Mouse (Mus musculus) liver, embryonic 12.5 days (tissue): ENCODE data around the gene Mff. TPM values are rescaled to one million over a fixed set of nuclear protein-coding genes. Genes with fewer than 3 reads are reported as not detected.

Experiments
- ATAC-seq: fragments of 200-750 bp; cut with Nextera tagmentation; 2 replicates; pipeline ENCODE4 v1.8.0; 2017; ENCODE audit warnings: moderate number of reproducible peaks, mild to moderate bottlenecking, moderate library complexity
- H3K27ac ChIP-seq: fragments of 300-500 bp; sonication (generic); 2 replicates; pipeline ENCODE4 v1.5.1; 2016; ENCODE audit warnings: mild to moderate bottlenecking
- H3K27me3 ChIP-seq: fragments of 300-500 bp; sonication (generic); replicated peaks from 2 replicates; pipeline ENCODE4 v1.6.1; 2016; ENCODE audit warnings: mild to moderate bottlenecking, moderate library complexity
- H3K36me3 ChIP-seq: fragments of 300-500 bp; sonication (generic); 2 replicates; pipeline ENCODE4 v1.6.1; 2016; ENCODE audit warnings: mild to moderate bottlenecking, moderate library complexity
- H3K4me1 ChIP-seq: fragments of 300-500 bp; sonication (generic); 2 replicates; pipeline ENCODE4 v1.6.1; 2016
- H3K4me2 ChIP-seq: fragments of 300-500 bp; sonication (generic); 2 replicates; pipeline ENCODE4 v1.6.1; 2016; ENCODE audit warnings: mild to moderate bottlenecking, moderate library complexity
- H3K4me3 ChIP-seq: fragments of 300-500 bp; sonication (generic); 2 replicates; pipeline ENCODE4 v1.5.1; 2016; ENCODE audit warnings: mild to moderate bottlenecking, moderate library complexity
- H3K9ac ChIP-seq: fragments of 300-500 bp; sonication (generic); 2 replicates; pipeline ENCODE4 v1.6.1; 2016; ENCODE audit warnings: mild to moderate bottlenecking, moderate library complexity
- H3K9me3 ChIP-seq: fragments of 300-500 bp; sonication (generic); replicated peaks from 2 replicates; pipeline ENCODE4 v1.6.1; 2016; ENCODE audit warnings: mild to moderate bottlenecking, moderate library complexity
- WGBS: fragments of 180-500 bp; shearing (Covaris S2); methylation state at CpG from one replicate; pipeline ENCODE4 v1.1.7; 2016; ENCODE audit not compliant: insufficient replicate concordance; 5-methylcytosine and 5-hydroxymethylcytosine counted together
- polyA plus RNA-seq: library from polyadenylated mRNA; unstranded; fragments of >200 nt; fragmentation: Nextera tagmentation; extraction: Ambion mirVana; gene quantifications from 2 replicates; pipeline ENCODE4 v1.2.1, GENCODE M21; 2016

Mff gene
- polyA plus RNA-seq, 1 experiment from 2014 or later: 208 TPM

- WGBS: 31% methylated on average over 18 of the region's 18 CpGs
- Histone ChIP-seq H3K9ac (no peak overlapping the region), H3K36me3 (no peaks in the 10 kb centered on the region), H3K27me3 (peaks cover 5% of the 10 kb centered on the region; the same call in 1 of the 2 replicates), H3K4me1 (peaks cover 37% of the 10 kb centered on the region), H3K4me2 (no peak overlapping the region), H3K27ac (peak overlapping the region; percentile 57; the same call in 1 of the 2 replicates), H3K4me3 (no peak overlapping the region), H3K9me3 (no peaks in the 10 kb centered on the region)
- peak; percentile 50; the same call in 1 of the 2 replicates for ATAC-seq
Measured at GRCm38 (mm10) chr1:82795702-82796443, 71.2 kb downstream of the Mff start.

DNA sequence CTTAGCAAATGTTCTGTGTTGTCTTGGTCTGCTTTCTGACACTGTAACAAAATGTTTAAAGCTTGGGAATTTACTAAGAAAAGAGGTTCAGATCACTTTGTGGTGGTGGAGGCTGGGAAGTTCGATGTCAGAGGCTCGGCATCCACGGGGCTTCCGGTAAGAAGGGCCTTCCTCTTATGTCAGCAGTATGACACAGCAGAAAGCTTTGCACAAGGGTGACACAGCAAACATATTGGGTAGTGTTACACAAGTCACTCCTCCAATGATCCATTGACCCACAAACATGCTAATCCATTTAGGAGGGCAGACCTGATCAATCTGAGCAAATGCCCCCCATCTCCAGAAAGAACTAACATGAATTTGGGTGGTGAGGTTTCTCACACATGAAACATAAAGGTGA is 72.4 kb downstream of the Mff start:
- H3K27ac ChIP-seq: 0 out of 2 replicates have a peak overlapping the region, but pooled peaks have one; percentile 11
- H3K4me2 ChIP-seq: no peak overlapping the region
- peaks cover 17% of the 10 kb centered on the region for H3K27me3 ChIP-seq
- H3K9me3 ChIP-seq: no peaks in the 10 kb centered on the region
- WGBS: 59% methylated on average over 4 of the region's 4 CpGs
- peak; percentile 62; the same call in 1 of the 2 replicates for ATAC-seq
- H3K4me1 ChIP-seq: peaks cover 35% of the 10 kb centered on the region
- no peak overlapping the region for H3K9ac ChIP-seq
- H3K4me3 ChIP-seq: no peak overlapping the region
- H3K36me3 ChIP-seq: no peaks in the 10 kb centered on the region

DNA sequence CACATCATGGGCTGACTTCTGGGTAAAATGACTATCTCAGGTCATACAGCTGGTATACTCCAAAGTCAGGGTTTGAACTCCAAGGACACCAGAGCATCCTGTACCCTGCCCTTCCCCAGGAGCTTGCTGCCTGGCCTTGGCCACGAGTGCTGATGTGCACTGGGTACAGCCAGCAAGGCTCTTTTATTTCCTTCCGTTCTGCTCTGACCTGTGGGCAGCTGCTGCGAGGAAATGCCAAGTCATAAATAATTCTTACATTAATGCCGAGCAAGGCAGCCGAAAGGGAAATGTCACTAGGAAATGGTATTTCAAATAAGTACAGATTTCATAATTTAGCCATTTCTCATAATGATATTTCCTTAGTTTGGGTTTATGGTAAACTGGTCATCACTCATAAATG is 73.6 kb downstream of the Mff start:
- Histone ChIP-seq H3K4me3 (no peak overlapping the region), H3K4me1 (peaks cover 30% of the 10 kb centered on the region), H3K9ac (no peak overlapping the region), H3K36me3 (no peaks in the 10 kb centered on the region), H3K4me2 (no peak overlapping the region), H3K27ac (no peak overlapping the region), H3K9me3 (no peaks in the 10 kb centered on the region), H3K27me3 (peaks cover 21% of the 10 kb centered on the region)
- 0 out of 2 replicates have a peak, but pooled peaks have one; percentile 25 for ATAC-seq
- WGBS: 50% methylated on average over 5 of the region's 5 CpGs

DNA sequence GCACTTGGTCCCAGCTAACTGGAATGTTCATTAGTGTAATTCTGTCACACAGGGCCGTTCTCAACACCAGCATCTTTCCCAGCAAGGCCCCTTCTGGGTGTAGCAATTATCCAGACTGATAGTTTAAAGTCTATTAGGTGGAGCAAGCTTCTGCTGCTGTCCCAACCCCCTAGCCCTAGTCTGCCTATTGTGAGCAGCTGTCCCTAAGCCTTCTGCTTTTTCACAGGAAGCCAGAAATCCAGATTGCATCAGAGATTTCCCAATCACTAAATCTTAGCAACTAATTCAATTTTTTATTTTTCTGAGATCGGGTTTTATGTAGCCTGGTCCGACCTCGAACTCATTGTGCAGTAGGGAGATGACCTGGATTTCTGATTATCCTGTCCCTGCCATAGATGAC is 74.2 kb downstream of the Mff start:
- peaks cover 21% of the 10 kb centered on the region for H3K27me3 ChIP-seq
- H3K27ac ChIP-seq: no peak overlapping the region
- peaks cover 32% of the 10 kb centered on the region for H3K4me1 ChIP-seq
- ATAC-seq: no peak
- H3K36me3 ChIP-seq: no peaks in the 10 kb centered on the region
- H3K9me3 ChIP-seq: no peaks in the 10 kb centered on the region
- H3K4me2 ChIP-seq: no peak overlapping the region
- WGBS: 62% methylated on average over 4 of the region's 4 CpGs
- H3K9ac ChIP-seq: no peak overlapping the region
- H3K4me3 ChIP-seq: no peak overlapping the region

DNA sequence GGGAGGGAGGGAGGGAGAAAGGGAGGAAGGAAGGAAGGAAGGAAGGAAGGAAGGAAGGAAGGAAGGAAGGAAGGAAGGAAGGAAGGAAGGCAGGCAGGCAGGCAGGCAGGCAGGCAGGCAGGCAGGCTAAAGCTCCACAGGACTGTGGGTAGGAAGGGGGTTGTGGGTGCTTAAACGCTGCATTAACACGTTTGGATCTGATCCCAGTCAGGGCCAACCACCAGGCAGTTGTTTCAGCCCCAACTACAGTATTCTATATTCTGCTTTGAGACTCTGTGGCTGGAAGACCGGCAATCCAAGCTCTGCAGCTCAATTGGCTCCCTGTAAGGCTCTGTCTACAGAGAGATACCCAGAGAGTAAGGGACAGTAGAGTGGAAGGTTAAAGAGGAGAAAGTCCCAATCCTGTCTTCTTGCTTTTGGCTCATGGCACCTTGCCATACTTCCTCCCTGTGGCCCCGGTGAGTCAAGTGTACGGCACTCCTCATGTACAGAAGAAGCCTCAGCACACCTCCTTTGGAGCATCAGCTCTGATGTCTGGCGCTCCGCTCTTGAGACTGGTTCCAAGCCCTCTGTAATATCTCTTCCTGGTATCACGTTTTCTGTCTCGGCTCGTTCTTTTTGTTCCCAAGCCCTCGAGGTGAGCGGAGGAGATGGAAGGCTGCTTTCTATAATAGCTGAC is 76.6 kb downstream of the Mff start:
- Histone ChIP-seq H3K4me3 (no peak overlapping the region), H3K9ac (no peak overlapping the region)
- no peak for ATAC-seq

More for the DNA sequence above, 76.6 kb downstream of the Mff start:
- 81% methylated on average over 12 of the region's 12 CpGs for WGBS
- no peak overlapping the region for H3K27ac ChIP-seq
- peaks cover 26% of the 10 kb centered on the region for H3K4me1 ChIP-seq
- H3K36me3 ChIP-seq: no peaks in the 10 kb centered on the region
- H3K9me3 ChIP-seq: no peaks in the 10 kb centered on the region
- no peak overlapping the region for H3K4me2 ChIP-seq
- H3K27me3 ChIP-seq: peaks cover 21% of the 10 kb centered on the region

Other genes with a start within 250 kb of the Mff start
- gene Col4a4, start 138.0 kb upstream of the Mff start, polyA plus RNA-seq: 0.02 and 0.05 TPM in 2 replicates
- gene Col4a3, start 138.0 kb upstream of the Mff start, polyA plus RNA-seq: 0.15 and 0.18 TPM in 2 replicates
- not detected in 2 replicates for gene Tm4sf20, start 43.6 kb downstream of the Mff start, polyA plus RNA-seq
- not detected in 2 replicates for gene Gm47791, start 46.4 kb downstream of the Mff start, polyA plus RNA-seq
- gene Agfg1, start 114.6 kb downstream of the Mff start, polyA plus RNA-seq: 76.7 and 78.3 TPM in 2 replicates
- 0.46 TPM in 1 of 2 replicates, not detected in the other for gene A030005L19Rik, start 188.4 kb downstream of the Mff start, polyA plus RNA-seq
- not detected in 2 replicates for gene A030014E15Rik, start 200.0 kb downstream of the Mff start, polyA plus RNA-seq
- gene Gm6217, start 206.5 kb downstream of the Mff start, polyA plus RNA-seq: not detected in 2 replicates
- gene A030003K21Rik, start 218.5 kb downstream of the Mff start, polyA plus RNA-seq: not detected in 2 replicates
- not detected in 2 replicates for gene Gm7544, start 231.1 kb downstream of the Mff start, polyA plus RNA-seq
- not detected in 2 replicates for gene Gm47955, start 235.4 kb downstream of the Mff start, polyA plus RNA-seq